Mouse (Mus musculus) layer of hippocampus, adult 9-11 months (tissue): ENCODE results near the gene Azi2.

Experiments
- DNase-seq: peaks from one replicate; pipeline ENCODE4 v3.0.0; 2022

Gene Azi2

DNA sequence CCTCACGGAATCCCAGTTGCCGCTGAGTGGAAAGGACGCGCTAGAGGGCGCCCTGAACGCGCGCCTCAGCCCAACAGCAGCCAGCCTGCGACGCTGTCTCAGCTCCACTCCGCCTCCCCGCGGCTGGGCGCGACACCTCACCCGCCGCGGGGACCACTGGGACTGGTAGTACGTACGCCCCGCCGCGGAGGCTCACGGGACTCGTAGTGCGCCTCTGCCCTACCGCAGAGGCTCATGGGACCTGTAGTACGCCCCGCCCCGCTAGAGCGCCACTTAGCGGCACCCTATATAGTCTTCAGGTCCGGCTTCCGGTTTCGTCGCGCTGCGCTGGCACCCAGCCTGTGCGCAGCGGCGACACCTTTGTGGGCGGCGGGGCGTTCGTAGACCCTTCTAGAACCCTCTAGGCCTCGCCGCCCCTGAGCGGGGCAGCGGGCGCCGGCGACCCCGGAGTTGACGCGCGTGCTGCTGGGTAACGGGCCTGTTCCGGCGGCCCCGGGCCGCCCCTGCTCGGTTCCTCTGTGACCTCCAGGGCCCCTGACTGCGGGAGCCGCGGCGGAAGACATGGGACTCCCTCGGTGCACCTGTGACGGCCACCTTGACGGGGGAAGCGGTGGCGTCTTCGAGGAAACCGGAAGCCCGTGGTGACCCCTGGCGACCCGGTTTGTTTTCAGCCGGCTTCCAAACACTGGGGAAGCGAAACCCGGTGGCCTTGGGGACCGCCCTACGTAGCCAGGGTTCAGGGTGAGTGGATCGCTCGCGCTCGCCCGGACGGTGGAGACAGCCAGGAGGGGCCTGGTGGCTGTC lies at the start of gene Azi2:
TSS of gene Azi2 (plus strand) at position 282 of the 804 bp plus-strand sequence.
- peak; percentile 99 for DNase-seq

DNA sequence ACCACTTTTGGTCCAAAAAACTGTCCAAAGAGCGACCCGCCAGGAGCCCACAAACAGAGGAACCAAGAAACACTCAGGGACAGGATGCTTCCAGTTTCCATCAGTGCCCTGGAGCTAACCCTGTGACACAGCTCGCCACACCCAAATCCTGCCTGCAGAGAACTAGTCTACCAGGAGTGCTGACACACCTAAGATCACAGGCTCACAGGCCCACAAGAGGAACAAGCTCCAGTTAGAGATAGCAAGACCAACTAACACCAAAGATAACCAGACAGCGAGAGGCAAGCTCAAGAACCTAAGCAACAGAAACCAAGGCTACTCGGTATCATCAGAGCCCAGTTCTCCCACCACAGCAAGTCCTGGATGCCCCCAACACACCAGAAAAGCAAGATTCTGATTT lies 43.7 kb upstream of the Azi2 start:
- DNase-seq: no peak

DNA sequence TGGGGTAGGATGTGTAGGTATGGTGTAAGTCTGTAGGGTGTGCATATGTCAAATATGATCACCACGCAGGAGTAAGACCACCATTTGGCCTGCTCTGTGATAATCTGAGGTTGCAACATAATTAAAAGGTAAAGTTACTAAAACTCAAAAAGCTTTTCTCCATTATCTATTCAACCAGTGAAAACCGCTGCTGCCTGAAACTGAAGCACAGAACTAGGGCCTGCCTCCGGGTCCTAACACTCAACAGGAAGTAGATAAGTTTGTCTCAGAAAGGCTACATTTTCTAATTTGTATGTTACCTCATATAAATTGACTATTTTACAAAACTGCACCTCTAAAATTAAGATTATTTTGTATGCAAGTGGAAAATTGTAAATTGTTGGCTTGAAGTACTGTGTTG lies 38.8 kb upstream of the Azi2 start:
- no peak for DNase-seq

GRCm38 (mm10) chr9:118003218-118003886 lies 36.9 kb upstream of the Azi2 start:
- DNase-seq: no peak

DNA sequence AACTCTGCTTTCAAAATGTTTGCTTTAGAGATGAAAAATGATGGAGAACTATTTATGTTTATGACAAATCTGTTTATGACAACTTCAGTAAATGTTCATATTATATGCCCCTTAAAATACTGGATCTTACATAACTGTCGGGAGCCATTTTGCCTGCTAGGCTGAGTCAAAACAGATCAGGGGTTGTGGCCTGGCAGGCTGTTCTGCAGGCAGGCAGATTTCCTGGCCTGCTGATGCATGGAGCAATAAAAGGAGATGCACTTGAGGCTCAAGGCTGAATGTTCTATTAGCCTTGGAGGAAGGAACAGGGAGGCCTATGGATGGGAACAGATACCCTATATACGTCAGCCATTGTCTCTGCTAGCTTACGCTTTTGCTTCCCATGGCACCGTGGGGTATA lies 36.4 kb upstream of the Azi2 start:
- DNase-seq: no peak

DNA sequence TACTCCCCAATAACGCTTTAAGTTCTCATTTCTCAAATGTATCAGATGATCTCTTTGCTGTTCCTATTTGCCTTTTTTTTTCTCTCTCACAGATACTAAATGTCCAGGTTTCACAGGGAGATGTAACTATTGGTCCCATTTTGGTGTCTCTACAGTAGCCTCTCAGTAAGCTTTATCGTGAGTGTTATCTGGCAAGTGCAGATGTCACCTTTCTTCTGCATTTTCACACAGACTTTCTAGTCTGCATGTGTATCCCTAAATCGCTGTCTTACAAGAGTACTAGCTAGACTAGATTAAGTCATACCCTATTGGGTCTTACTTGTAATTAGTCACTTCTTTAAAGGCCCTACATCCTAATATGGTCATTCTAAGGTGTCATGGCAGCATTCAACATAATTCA lies 27.4 kb upstream of the Azi2 start:
- no peak for DNase-seq

GRCm38 (mm10) chr9:118024966-118025365 lies 15.3 kb upstream of the Azi2 start:
- DNase-seq: no peak

DNA sequence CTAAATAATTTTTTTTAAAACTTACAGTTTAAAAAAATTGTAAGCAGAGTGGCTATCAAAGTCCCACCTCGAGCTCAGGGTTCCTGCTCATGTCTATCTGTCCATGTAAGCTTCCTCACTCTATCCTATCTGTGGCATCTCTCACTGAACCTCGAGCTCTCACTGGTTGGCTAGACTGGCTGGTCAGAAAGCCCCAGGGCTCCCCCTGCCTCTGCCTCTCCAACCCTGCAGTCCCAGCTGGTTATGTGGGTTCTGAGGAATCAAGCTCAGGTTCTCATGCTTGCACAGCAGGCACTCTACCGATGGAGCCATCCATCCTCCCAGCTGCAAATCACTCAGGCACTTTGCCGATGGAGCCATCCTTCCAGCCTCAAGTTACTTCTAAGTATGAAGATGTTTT lies 10.8 kb upstream of the Azi2 start:
- DNase-seq: no peak

- no peak for DNase-seq
Observed at GRCm38 (mm10) chr9:118030252-118030651, 10.0 kb upstream of the Azi2 start.

- no peak for DNase-seq
Observed at GRCm38 (mm10) chr9:118031694-118032093, 8.6 kb upstream of the Azi2 start.

DNA sequence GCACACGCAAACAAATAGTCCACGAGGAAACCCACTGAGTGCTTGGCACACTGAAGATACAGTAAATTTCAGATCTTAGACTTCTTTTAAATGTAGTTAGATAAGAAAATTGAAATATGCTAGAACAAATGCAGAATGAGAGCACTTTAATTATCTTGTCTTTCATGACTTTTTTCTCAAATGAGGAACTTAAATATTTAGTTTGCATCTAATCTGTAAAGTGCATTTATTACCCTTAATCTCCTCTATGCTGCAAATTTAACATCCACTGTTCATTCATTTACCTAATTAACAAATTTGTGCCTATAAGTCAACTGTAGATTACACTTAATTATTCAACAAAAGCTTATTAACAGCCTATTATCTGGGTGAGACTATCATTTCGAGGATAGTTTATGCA lies 5.3 kb upstream of the Azi2 start:
- DNase-seq: no peak

GRCm38 (mm10) chr9:118041022-118041400 lies 712 bp downstream of the Azi2 start:
- DNase-seq: no peak

DNA sequence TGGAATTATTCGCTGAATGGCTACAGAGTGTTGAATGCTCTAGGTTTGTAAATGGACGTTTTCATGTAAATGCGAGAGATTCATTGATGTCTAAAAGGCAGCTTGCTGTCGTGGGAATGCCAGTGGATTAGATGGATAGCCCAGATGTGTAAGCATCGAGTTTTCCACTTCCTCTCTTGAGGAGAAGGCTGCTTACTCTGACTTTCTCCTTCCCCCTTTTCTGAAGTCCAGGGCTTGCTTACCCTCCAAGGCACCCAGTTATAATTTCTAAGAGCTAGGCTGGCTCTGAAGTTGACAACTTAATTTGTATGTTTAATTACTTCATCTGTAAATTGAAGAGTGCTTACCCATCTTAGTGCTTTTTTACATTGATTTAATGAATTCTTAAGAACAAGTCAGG lies 1.3 kb downstream of the Azi2 start:
- no peak for DNase-seq

DNA sequence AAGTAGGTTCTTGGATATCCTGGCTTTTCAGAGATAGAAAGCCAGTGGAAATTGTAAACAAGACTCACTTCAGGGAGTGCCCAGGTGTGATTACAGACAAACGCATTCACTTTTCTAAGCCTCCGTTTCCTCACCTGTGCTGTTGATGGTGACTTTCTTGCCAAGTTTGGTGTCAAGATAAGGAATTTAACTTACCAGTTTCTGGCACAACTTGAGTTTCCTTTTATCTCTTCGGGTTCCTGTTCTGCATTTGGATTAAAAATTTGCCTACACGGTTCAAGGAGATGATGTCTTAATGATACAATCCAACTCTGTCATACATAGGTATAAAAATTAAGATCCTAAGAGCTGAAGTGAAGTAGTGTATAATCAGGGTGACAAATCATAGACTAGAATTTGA lies 2.4 kb downstream of the Azi2 start:
- DNase-seq: no peak

DNA sequence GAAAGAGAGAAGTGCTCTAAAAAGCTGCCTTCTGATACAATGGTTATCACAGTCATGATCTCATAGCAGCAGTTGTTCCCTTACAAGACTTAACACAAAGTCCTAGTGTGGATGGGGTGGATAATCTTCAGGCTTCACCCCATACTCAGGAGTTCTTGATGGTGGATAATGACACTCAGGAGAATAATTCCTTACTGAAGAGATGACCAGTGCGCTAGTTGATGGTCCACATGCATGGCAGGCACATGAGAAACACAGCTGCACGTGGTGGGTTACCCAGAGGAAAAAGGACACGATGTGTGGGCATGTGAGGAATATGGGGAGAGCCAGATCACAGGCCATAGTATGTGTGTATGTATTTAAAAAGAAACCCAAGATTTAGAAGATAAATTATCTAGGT lies 3.3 kb downstream of the Azi2 start:
- DNase-seq: no peak

DNA sequence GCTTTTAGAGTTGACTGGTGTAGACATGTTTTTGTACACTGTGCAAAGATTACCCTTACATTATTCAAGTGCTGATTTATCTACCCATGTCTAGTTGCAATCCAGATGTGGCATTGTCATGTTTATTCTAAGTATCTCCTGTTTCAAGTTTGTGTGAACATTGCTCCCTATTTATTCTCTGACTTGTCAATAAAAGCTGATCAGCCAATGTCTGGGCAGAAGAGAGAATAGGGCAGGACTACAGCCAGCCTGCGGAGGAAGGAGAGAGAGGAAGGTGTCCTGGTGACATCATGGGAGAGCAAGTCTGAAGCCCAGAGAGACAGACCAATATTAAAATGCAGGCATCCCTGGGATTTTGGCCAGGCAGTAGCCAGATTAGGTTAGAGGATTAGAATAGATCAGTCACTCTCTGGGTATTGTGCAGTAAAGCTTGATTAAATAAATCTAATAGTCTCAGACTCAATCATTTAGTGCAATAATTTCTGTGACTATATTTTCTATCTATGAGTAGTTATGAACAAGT lies 4.8 kb downstream of the Azi2 start:
- no peak for DNase-seq

GRCm38 (mm10) chr9:118053286-118053685 lies 13.0 kb downstream of the Azi2 start:
- no peak for DNase-seq

GRCm38 (mm10) chr9:118059101-118059500 lies 18.8 kb downstream of the Azi2 start:
- DNase-seq: no peak

GRCm38 (mm10) chr9:118070442-118070841 lies 30.1 kb downstream of the Azi2 start:
- DNase-seq: no peak

DNA sequence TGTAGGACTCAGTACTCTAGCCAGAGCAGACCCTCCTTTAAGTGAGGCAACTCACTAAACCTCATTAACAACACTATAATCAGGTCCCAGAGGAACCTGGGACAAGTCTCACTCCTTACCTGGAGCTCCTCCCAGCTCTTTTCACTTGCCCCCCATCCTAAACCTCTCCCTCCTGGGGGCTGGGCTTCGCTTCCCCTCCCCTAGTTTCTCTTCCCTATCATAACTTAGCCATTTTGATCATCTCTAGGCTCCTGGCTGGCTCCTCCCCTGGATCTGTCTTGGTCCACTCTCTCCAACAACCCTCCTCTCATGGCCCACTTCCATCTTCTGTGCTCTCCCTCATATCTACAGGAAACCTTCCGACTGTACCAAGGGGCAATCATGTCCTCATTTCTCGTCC lies 31.0 kb downstream of the Azi2 start:
- DNase-seq: no peak

- no peak for DNase-seq
Observed at GRCm38 (mm10) chr9:118072101-118072500, 31.8 kb downstream of the Azi2 start.

DNA sequence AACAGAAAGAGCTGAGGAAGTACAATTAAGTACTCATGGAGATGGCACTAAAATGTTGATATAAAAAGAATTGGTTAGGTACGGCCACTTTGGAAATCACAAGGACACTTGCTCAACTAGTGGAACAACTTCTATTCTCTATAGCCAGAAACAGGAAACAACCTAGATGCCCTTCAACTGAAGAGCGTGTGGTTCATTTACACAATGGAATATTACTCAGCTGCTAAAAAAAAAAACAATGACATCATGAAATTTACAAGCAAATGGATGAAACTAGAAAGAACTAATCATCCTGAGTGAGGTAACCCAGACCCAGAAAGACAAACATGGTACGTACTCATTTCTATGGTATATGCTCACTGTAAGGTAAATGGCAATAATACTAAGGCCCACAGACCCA lies 33.1 kb downstream of the Azi2 start:
- DNase-seq: no peak

DNA sequence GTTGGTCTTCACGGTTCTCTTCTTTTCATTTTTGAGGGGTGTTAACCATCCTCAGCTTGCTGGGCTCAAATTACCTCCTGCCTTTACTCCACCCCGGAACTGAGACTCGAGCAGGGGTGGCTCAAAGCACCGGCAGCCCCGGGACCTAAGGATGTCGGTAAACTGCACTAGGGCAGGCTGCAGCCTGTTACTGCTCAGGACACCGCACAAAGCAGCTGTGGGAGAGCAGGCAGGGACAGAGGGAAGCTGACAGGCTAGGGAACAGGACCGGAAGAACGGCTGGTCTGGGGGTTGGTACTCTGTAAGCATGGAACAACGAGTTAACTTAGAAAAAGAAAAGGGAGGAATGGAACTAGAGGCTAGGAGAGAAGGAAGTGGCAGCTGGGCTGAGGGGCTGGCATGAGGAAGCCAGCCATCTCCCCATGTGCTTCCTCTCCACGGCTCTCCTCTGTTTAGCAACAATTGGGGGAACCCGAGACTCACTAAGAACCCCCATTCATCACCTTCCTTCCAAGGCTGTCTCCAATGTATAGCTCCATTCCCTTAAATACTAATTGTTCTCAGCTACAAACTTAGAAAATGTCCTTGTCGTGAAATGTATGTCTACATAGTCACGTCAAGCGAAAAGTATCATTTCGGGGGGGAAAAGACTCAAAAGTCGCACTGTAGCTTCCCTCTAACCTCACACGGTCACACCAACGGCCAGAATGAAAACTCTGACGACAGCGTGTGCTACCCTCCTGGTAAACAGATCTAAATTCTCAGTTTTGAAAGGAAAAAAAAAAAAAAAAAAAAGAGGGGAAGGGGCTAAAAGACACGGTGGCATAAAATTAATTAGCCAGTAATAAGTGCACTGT lies 42.5 kb downstream of the Azi2 start:
- DNase-seq: no peak

- no peak for DNase-seq
Observed at GRCm38 (mm10) chr9:118083834-118084233, 43.5 kb downstream of the Azi2 start.
